In genomic region chr11:120772749-120773148, GRCm38 (mm10) we compare ENCODE assay signal across 23 mouse cellular contexts.
"Had no signal": no experiment of that assay in that cellular context is flagged by ENCODE, and none has a peak within 500 bp of the region (broad histone marks: within the 10 kb centered on the region; RNA-seq: fewer than 3 reads in every experiment).

No protein-coding gene starts in this region.

- H3K27me3 ChIP-seq: lung, embryonic 15.5 days; neural tube, embryonic 13.5 days; neural tube, embryonic 15.5 days; stomach, embryonic 15.5 days had no signal

- H3K27ac ChIP-seq: liver, embryonic 13.5 days; liver, embryonic 15.5 days; lung, embryonic 15.5 days; macrophage; midbrain, embryonic 12.5 days; neural tube, embryonic 13.5 days; neural tube, embryonic 15.5 days; stomach, embryonic 15.5 days; stomach, postnatal 0 days had no signal

- H3K4me3 ChIP-seq: liver, embryonic 13.5 days; liver, embryonic 15.5 days; lung, embryonic 15.5 days; megakaryocyte, embryonic 14.5 days; midbrain, embryonic 12.5 days; myocyte; neural tube, embryonic 13.5 days; neural tube, embryonic 15.5 days; stomach, embryonic 15.5 days had no signal

- ATAC-seq: liver, postnatal 0 days; lung, postnatal 0 days had no signal

- H3K4me2 ChIP-seq: liver, embryonic 11.5 days; liver, embryonic 13.5 days; liver, embryonic 15.5 days; lung, embryonic 15.5 days; midbrain, embryonic 12.5 days; neural tube, embryonic 13.5 days; neural tube, embryonic 15.5 days; stomach, embryonic 15.5 days had no signal

- H3K36me3 ChIP-seq: liver, embryonic 13.5 days; liver, embryonic 15.5 days; lung, embryonic 15.5 days; midbrain, embryonic 12.5 days; neural tube, embryonic 13.5 days; neural tube, embryonic 15.5 days; stomach, embryonic 15.5 days had no signal

- H3K9me3 ChIP-seq: liver, embryonic 13.5 days; liver, embryonic 15.5 days; lung, embryonic 15.5 days; megakaryocyte, embryonic 14.5 days; midbrain, embryonic 12.5 days; neural tube, embryonic 13.5 days; neural tube, embryonic 15.5 days; stomach, embryonic 15.5 days had no signal

- H3K4me1 ChIP-seq: lung, embryonic 15.5 days; stomach, embryonic 15.5 days had no signal

- DNase-seq: liver; liver, embryonic 13.5 days; liver, postnatal 0 days; lung, adult 2 months; lung, postnatal 14 days; lung, postnatal 36 days; midbrain, embryonic 14.5 days; retina, postnatal 1 day; right cerebral cortex, adult 18-20 months; right cerebral cortex, postnatal 14 days; thymus, postnatal 36 days had no signal

- H3K9ac ChIP-seq: liver, embryonic 13.5 days; liver, embryonic 15.5 days; liver, postnatal 0 days; lung, embryonic 15.5 days; midbrain, embryonic 12.5 days; neural tube, embryonic 13.5 days; neural tube, embryonic 15.5 days; stomach, embryonic 15.5 days had no signal
